Mouse (Mus musculus) liver, embryonic 11.5 days (tissue): ENCODE results near the gene 1700029I15Rik. TPM values are rescaled to one million over a fixed set of nuclear protein-coding genes. Genes with fewer than 3 reads are reported as not detected.

ENCODE experiments used
- ATAC-seq: fragments of 200-750 bp; cut with Nextera tagmentation; replicated peaks from 2 replicates; pipeline ENCODE4 v1.8.0; 2017; ENCODE audit warnings: moderate number of reproducible peaks, mild to moderate bottlenecking, moderate TSS enrichment, moderate library complexity; ENCODE audit not compliant: low FRiP score
- DNase-seq: peaks from one replicate; pipeline ENCODE4 v3.0.0-alpha.2; 2017; ENCODE audit warnings: low spot score
- H3K27ac ChIP-seq: fragments of 300-500 bp; sonication (generic); 2 replicates; pipeline ENCODE4 v1.5.1; 2014; ENCODE audit warnings: mild to moderate bottlenecking, low read depth, low read length, control low read depth
- H3K27me3 ChIP-seq: fragments of 300-500 bp; sonication (generic); replicated peaks from 2 replicates; pipeline ENCODE4 v1.6.1; 2014; ENCODE audit warnings: low read length, mixed read lengths; ENCODE audit not compliant: control insufficient read depth, insufficient read depth
- H3K36me3 ChIP-seq: fragments of 300-500 bp; sonication (generic); 2 replicates; pipeline ENCODE4 v1.6.1; 2014; ENCODE audit warnings: mild to moderate bottlenecking, low read length, moderate library complexity, mixed read lengths; ENCODE audit not compliant: control insufficient read depth, insufficient read depth
- H3K4me1 ChIP-seq: fragments of 300-500 bp; sonication (generic); replicated peaks from 2 replicates; pipeline ENCODE4 v1.6.1; 2014; ENCODE audit warnings: low read length, mixed read lengths; ENCODE audit not compliant: control insufficient read depth, insufficient read depth
- H3K4me2 ChIP-seq: fragments of 300-500 bp; sonication (generic); 2 replicates; pipeline ENCODE4 v1.6.1; 2014; ENCODE audit warnings: mild to moderate bottlenecking, control low read depth, moderate library complexity
- H3K4me3 ChIP-seq: fragments of 300-500 bp; sonication (generic); 2 replicates; pipeline ENCODE4 v1.5.1; 2014; ENCODE audit warnings: low read depth, low read length, control low read depth
- H3K9ac ChIP-seq: fragments of 300-500 bp; sonication (generic); 2 replicates; pipeline ENCODE4 v1.6.1; 2014; ENCODE audit warnings: low read depth, low read length, control low read depth
- H3K9me3 ChIP-seq: fragments of 300-500 bp; sonication (generic); 2 replicates; pipeline ENCODE4 v1.6.1; 2016; ENCODE audit warnings: low read length, inconsistent platforms, mixed read lengths; ENCODE audit not compliant: control insufficient read depth
- WGBS: fragments of 180-500 bp; shearing (Covaris S2); extraction: QIAGEN DNeasy Blood & Tissue Kit; methylation state at CpG from one replicate; pipeline ENCODE4 v1.1.7; 2014; 5-methylcytosine and 5-hydroxymethylcytosine counted together
- polyA plus RNA-seq: library from polyadenylated mRNA; unstranded; fragments of >200 nt; fragmentation: Nextera tagmentation; extraction: Ambion mirVana; gene quantifications from 2 replicates; pipeline ENCODE4 v1.2.1, GENCODE M21; 2014

1700029I15Rik gene
- polyA plus RNA-seq, 1 experiment from 2014 or later, result 1.7 TPM

DNA sequence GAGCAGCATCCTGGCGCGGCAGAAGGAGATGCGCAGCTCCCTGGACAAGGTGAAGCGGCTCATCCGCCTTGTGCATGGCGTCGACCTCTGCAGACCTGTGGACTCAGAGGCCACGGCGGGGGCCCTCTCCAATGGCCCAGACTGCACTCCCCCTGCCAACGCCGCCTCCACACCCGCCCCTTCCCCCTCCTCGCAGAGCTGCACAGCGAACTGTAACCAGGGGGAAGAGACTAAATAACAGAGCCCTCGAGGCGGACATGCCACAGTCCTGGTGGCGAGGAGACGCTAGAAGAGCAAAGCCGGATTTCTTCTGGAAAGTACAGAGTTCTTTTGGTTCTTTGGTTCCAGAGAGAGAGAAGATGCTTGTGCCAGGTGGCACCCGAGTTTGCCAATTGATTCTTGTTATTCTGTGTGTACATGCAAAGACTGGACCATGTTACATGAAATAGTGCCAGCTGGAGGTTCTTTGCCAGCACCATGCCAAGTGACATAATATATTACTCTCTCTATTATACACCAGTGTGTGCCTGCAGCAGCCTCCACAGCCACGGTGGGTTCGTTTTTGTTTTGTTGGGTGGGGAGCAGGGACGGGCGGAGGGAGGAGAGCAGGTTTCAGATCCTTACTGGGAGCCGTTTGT is 22.0 kb upstream of the 1700029I15Rik start:
- Histone ChIP-seq H3K4me2 (no peak overlapping the region; the same call in 1 of the 2 replicates), H3K4me3 (no peak overlapping the region), H3K27me3 (no peaks in the 10 kb centered on the region), H3K9me3 (no peaks in the 10 kb centered on the region), H3K36me3 (peaks cover 5% of the 10 kb centered on the region; the same call in 1 of the 2 replicates), H3K9ac (no peak overlapping the region), H3K27ac (no peak overlapping the region), H3K4me1 (no peaks in the 10 kb centered on the region; the same call in 1 of the 2 replicates)
- DNase-seq (no peak), ATAC-seq (no peak)
- 81% methylated on average over 25 of the region's 25 CpGs for WGBS

DNA sequence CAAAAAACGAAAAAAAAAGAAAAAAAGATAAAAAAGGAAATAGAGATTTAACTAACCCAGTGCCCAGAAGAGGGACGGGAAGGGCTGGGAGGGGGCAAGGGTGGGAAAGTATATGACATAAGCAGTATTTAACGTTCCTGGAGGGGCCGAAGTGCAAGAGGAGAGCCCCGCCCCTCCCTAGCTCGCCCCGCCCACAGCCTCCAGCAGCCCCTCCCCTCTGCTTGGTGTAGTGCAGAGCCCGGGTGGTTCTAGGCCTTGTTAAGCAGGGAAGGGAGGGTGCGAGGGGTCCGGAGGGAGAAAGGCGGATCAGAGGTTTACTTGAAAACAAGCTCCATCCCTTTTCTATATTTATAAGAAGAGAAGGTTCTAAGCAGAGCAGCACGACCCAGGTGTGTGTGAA is 21.4 kb upstream of the 1700029I15Rik start:
- no peak overlapping the region; the same call in 1 of the 2 replicates for H3K4me2 ChIP-seq
- no peak overlapping the region for H3K9ac ChIP-seq
- no peaks in the 10 kb centered on the region for H3K27me3 ChIP-seq
- no peak overlapping the region for H3K27ac ChIP-seq
- DNase-seq (no peak), ATAC-seq (peak; percentile 62)
- 25% methylated on average over 12 of the region's 12 CpGs for WGBS
- H3K4me1 ChIP-seq, result no peaks in the 10 kb centered on the region; the same call in 1 of the 2 replicates
- no peak overlapping the region for H3K4me3 ChIP-seq
- no peaks in the 10 kb centered on the region for H3K9me3 ChIP-seq
- H3K36me3 ChIP-seq, result peaks cover 5% of the 10 kb centered on the region; the same call in 1 of the 2 replicates

- DNase-seq (no peak), ATAC-seq (no peak)
- H3K9me3 ChIP-seq, result no peaks in the 10 kb centered on the region
- no peak overlapping the region for H3K4me3 ChIP-seq
- H3K9ac ChIP-seq, result no peak overlapping the region
- no peaks in the 10 kb centered on the region; the same call in 1 of the 2 replicates for H3K4me1 ChIP-seq
- 80% methylated on average over 8 of the region's 8 CpGs for WGBS
- H3K27ac ChIP-seq, result no peak overlapping the region
- H3K36me3 ChIP-seq, result peaks cover 5% of the 10 kb centered on the region; the same call in 1 of the 2 replicates
- no peak overlapping the region for H3K4me2 ChIP-seq
- no peaks in the 10 kb centered on the region for H3K27me3 ChIP-seq
Measured at GRCm38 (mm10) chr2:92361795-92362194, 20.5 kb upstream of the 1700029I15Rik start.

DNA sequence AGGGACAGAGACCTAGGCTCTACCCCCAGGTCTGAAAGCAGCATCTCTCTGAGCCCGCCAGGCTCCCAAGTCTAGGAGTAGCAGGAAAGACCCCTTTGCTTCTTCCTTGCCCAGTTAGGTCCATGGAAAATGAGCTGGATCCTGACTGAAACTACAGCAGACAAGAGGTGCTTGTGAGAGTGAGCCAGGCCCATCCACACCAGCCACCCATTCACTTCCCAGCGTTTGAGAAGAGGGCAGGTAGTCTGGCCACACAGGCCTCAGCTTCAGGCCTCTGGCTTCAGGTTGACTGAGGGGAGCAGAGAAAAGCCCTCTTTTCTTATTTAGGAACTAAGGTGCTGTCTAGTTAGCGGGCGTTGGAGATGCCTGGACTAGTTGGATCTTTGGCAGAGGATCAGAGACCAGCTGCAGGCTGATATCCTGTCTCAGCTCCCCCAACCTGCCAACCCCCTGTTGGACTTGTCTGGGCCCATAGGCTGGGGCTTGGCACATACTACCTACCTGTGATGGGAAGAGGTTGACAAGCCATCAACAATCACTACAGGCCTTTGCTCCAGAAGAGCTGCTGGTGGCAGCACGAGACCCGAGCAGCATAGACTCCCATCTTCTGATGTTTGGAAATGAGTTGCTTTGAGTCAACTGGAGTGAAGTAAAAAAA is 19.6 kb upstream of the 1700029I15Rik start:
- H3K9me3 ChIP-seq, result no peaks in the 10 kb centered on the region
- DNase-seq (no peak), ATAC-seq (no peak)
- H3K4me3 ChIP-seq, result no peak overlapping the region
- peaks cover 4% of the 10 kb centered on the region for H3K27me3 ChIP-seq
- H3K27ac ChIP-seq, result no peak overlapping the region
- no peak overlapping the region for H3K9ac ChIP-seq
- WGBS, result 91% methylated on average over 6 of the region's 6 CpGs
- H3K4me2 ChIP-seq, result no peak overlapping the region
- no peaks in the 10 kb centered on the region; the same call in 1 of the 2 replicates for H3K4me1 ChIP-seq
- H3K36me3 ChIP-seq, result peaks cover 3% of the 10 kb centered on the region; the same call in 1 of the 2 replicates

DNA sequence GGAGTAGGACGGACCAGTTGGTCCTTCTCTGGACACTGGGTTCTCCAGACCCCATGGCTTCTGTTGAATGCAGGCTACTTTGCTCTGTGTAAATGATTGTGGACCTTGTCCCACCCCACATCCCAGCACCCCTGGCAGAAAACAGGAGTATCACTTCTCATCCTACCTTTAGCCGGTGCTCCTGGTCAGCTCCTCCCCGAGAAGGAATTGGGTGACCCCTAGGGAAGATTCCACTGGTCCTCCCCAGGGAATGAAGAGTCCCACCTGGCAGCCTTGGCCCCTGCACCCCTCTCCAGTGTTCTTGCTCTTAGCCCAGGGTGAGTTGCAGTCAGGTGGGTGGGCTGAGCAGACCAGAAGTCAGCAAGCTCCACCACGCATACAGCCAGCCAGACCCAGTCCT is 18.3 kb upstream of the 1700029I15Rik start:
- DNase-seq, result no peak
- H3K36me3 ChIP-seq, result peaks cover 3% of the 10 kb centered on the region; the same call in 1 of the 2 replicates
- ATAC-seq, result no peak
- H3K27me3 ChIP-seq, result peaks cover 10% of the 10 kb centered on the region
- H3K9me3 ChIP-seq, result no peaks in the 10 kb centered on the region
- no peaks in the 10 kb centered on the region; the same call in 1 of the 2 replicates for H3K4me1 ChIP-seq
- no peak overlapping the region for H3K4me3 ChIP-seq
- H3K27ac ChIP-seq, result no peak overlapping the region
- H3K9ac ChIP-seq, result no peak overlapping the region
- no peak overlapping the region for H3K4me2 ChIP-seq
- 89% methylated on average over 4 of the region's 4 CpGs for WGBS

GRCm38 (mm10) chr2:92365568-92365967 is 16.8 kb upstream of the 1700029I15Rik start:
- ATAC-seq (no peak), DNase-seq (no peak)
- Histone ChIP-seq H3K4me2 (no peak overlapping the region), H3K27me3 (peaks cover 24% of the 10 kb centered on the region), H3K36me3 (peaks cover 3% of the 10 kb centered on the region; the same call in 1 of the 2 replicates), H3K4me1 (no peaks in the 10 kb centered on the region; the same call in 1 of the 2 replicates), H3K9ac (no peak overlapping the region), H3K4me3 (no peak overlapping the region), H3K9me3 (no peaks in the 10 kb centered on the region), H3K27ac (no peak overlapping the region)
- 88% methylated on average over 10 of the region's 10 CpGs for WGBS

DNA sequence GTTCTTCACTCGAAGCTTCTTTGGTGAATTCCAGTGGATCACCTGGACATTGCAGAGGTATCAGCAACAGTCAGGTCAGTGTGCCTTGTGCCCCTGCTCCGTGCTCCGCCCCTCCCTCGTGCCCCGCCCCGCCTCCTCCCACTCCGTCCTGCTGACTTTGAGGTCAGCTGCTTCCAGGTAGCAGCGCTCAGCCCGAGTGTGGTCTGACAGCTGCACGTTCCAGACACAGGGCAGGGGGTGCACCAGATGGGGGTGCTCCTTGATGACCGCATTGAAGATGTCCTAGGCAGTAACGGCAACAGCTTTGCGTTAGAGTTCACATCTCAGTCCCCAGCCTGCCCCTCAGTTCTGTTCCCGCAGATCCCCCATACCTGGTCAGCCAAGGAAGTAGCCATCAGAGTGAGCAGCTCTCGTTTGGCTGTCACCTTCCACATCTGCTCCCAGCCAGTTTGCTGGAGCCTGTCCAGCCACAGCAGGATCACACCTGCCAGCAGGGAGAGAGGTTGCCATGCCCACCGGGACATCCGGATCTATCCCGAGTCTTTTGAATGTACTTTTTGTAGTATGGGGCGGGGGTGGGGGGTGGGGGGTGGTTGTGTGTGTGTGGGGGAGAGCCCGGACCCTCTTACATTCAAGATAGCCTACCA is 14.8 kb upstream of the 1700029I15Rik start:
- H3K27me3 ChIP-seq, result peaks cover 43% of the 10 kb centered on the region

DNA sequence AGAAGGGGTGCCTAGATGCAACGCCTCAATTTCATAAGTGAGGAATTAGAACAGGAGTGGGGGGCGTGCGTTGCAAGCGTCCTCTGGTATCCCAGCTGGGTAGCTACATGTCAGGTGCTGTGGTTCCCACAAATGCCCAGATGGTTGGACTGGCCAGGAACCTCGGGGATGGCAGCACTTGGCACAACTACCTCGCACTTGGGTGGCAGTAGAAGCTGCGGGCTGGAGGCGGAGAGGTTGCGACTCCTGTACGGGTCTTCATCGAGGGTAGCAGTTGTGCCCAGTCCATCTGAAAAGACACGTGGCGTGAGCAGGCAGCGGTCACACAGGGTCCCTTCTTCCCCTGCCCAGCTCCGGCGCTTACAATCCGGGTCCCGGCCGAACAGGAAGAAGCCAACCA is 12.0 kb upstream of the 1700029I15Rik start:
- Histone ChIP-seq H3K4me1 (peaks cover 2% of the 10 kb centered on the region; the same call in 1 of the 2 replicates), H3K4me2 (peak overlapping the region; percentile 63), H3K9ac (peak overlapping the region; percentile 7; the same call in 1 of the 2 replicates), H3K27me3 (peaks cover 46% of the 10 kb centered on the region), H3K27ac (no peak overlapping the region), H3K9me3 (no peaks in the 10 kb centered on the region), H3K36me3 (no peaks in the 10 kb centered on the region), H3K4me3 (peak overlapping the region; percentile 46)
- DNase-seq (no peak), ATAC-seq (no peak)
- WGBS, result 21% methylated on average over 19 of the region's 19 CpGs

More for the DNA sequence above, 14.8 kb upstream of the 1700029I15Rik start:
- Histone ChIP-seq H3K4me2 (no peak overlapping the region), H3K9ac (no peak overlapping the region), H3K4me1 (peaks cover 2% of the 10 kb centered on the region; the same call in 1 of the 2 replicates), H3K27ac (no peak overlapping the region), H3K4me3 (no peak overlapping the region), H3K36me3 (peaks cover 3% of the 10 kb centered on the region; the same call in 1 of the 2 replicates), H3K9me3 (no peaks in the 10 kb centered on the region)
- DNase-seq (no peak), ATAC-seq (no peak)
- 28% methylated on average over 20 of the region's 20 CpGs for WGBS
